Mouse (Mus musculus): ENCODE measurements around the gene Trcg1. TPM values are rescaled to one million over a fixed set of nuclear protein-coding genes. Genes with fewer than 3 reads are reported as not detected.

The Trcg1 gene
- polyA plus RNA-seq, 1 experiment = not detected

DNA sequence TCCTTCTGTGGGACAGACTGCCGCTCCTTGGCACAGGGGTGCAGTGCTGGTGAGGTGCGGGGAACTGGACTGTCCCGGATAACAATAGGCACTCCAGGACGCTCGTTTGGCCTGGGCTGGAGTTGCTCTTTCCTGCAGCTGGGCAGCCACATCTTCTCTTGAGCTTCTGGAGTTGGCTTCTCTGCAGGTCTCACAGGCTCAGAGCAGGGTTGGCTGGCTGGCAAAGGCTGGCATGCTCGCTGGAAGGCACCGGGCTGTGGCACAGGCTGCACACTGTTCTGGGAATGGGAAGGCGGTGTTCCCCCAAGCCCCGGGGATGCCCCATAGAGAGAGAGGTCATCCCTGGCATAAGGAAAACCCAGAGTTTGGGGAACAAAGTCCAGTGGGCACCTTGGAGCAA lies 21.3 kb downstream of the Trcg1 start:
- Histone ChIP-seq H3K4me2 (ENCODE audit: low read depth) (no peak overlapping the region), H3K79me2 (ENCODE audit: control insufficient read depth, insufficient read depth) (peaks cover 82% of the 10 kb centered on the region), H3K4me3 (no peak overlapping the region), H3K36me3 (ENCODE audit: control insufficient read depth, insufficient read depth) (peaks cover 15% of the 10 kb centered on the region), H3K27me3 (ENCODE audit: control insufficient read depth, insufficient read depth, insufficient read length) (no peaks in the 10 kb centered on the region), H3ac (ENCODE audit: control insufficient read depth, insufficient read length) (no peak overlapping the region)
- TF ChIP-seq MYOG (IDR thresholded peaks at IDR 0.05; ENCODE audit: control insufficient read depth in 1 of 3, insufficient read depth in 1 of 3, insufficient read length in 2 of 3, low read depth in 2 of 3) (no peak), E2F4 (IDR thresholded peaks at IDR 0.05; ENCODE audit: insufficient read depth) (no peak), SRF (IDR thresholded peaks at IDR 0.05; ENCODE audit: control insufficient read depth, insufficient read length, low read depth) (no peak)

DNA sequence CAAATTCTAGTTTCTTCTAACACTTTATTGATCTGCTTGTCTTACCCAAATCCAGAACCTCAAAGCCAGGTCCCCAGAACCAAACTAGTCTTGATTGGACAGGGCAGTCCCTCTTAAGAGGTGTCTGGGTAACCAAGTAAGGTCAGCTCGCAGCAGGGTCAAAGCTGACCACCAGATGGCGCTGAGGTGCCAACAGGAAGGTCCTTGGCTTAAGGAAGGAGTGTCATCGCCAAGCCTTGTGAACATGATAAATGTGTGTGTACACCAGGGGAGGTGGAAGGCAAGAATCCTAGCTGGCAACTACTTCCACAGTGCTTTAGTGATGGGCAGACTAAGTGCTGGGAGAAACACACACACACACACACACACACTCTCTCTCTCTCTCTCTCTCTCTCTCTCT lies 23.4 kb downstream of the Trcg1 start:
- H3ac ChIP-seq (ENCODE audit: control insufficient read depth, insufficient read length) = no peak overlapping the region
- peaks cover 72% of the 10 kb centered on the region for H3K79me2 ChIP-seq (ENCODE audit: control insufficient read depth, insufficient read depth)
- H3K27me3 ChIP-seq (ENCODE audit: control insufficient read depth, insufficient read depth, insufficient read length) = no peaks in the 10 kb centered on the region
- H3K36me3 ChIP-seq (ENCODE audit: control insufficient read depth, insufficient read depth) = peaks cover 5% of the 10 kb centered on the region
- TF ChIP-seq POLR2AphosphoS2 (IDR thresholded peaks at IDR 0.05; ENCODE audit: insufficient read length, low read depth) (peak; percentile 53), TCF3 (IDR thresholded peaks at IDR 0.05; ENCODE audit: insufficient read length, low read depth) (no peak)
- H3K4me3 ChIP-seq = no peak overlapping the region
- peak overlapping the region; percentile 77 for H3K4me2 ChIP-seq (ENCODE audit: low read depth)

DNA sequence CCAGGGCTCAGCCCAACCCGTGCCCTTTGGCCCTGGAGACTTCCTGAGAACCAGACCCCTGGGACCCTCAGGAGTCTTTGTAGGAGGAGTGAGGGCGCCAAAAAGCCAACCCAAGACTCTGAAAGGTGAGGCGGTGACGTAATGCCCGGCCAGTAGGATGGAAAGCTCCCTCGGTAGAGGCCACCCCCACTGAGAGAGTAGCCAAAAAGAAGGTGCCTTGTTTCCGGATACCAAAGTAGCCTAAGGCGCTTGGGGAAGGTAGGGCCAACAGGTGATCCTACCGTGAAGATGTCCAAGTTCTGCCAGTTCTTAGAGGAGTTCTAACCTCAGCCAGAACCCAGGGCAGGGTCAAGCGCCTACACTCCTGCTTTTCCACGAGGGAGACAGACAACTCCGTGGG lies 24.6 kb downstream of the Trcg1 start:
- peak overlapping the region; percentile 77 for H3K4me2 ChIP-seq (ENCODE audit: low read depth)
- peaks cover 66% of the 10 kb centered on the region for H3K79me2 ChIP-seq (ENCODE audit: control insufficient read depth, insufficient read depth)
- peak overlapping the region; percentile 84 for H3K4me3 ChIP-seq
- H3ac ChIP-seq (ENCODE audit: control insufficient read depth, insufficient read length) = peak overlapping the region; percentile 78
- H3K27me3 ChIP-seq (ENCODE audit: control insufficient read depth, insufficient read depth, insufficient read length) = no peaks in the 10 kb centered on the region
- H3K36me3 ChIP-seq (ENCODE audit: control insufficient read depth, insufficient read depth) = peaks cover under 1% of the 10 kb centered on the region
- TF ChIP-seq MYOG (IDR thresholded peaks at IDR 0.05; ENCODE audit: control insufficient read depth in 1 of 3, insufficient read depth in 1 of 3, insufficient read length in 2 of 3, low read depth in 2 of 3) (no peak), CEBPB (IDR thresholded peaks at IDR 0.05; ENCODE audit: insufficient read depth, poor library complexity, severe bottlenecking) (no peak), TCF12 (IDR thresholded peaks at IDR 0.05; ENCODE audit: insufficient read depth, poor library complexity, severe bottlenecking) (no peak), MAX (IDR thresholded peaks at IDR 0.05; ENCODE audit: low read depth) (no peak), E2F4 (IDR thresholded peaks at IDR 0.05; ENCODE audit: insufficient read depth) (no peak), POLR2A (IDR thresholded peaks at IDR 0.05; ENCODE audit: insufficient read length, low read depth) (no peak), USF1 (IDR thresholded peaks at IDR 0.05; ENCODE audit: low read depth) (no peak), SRF (IDR thresholded peaks at IDR 0.05; ENCODE audit: control insufficient read depth, insufficient read length, low read depth) (no peak), MYOD1 (IDR thresholded peaks at IDR 0.05; ENCODE audit: control insufficient read depth in 1 of 3, insufficient read length in 2 of 3, low read depth in 2 of 3) (no peak), REST (IDR thresholded peaks at IDR 0.05; ENCODE audit: insufficient read depth, insufficient read length) (no peak), POLR2AphosphoS2 (IDR thresholded peaks at IDR 0.05; ENCODE audit: insufficient read length, low read depth) (no peak), TCF3 (IDR thresholded peaks at IDR 0.05; ENCODE audit: insufficient read length, low read depth) (no peak)

DNA sequence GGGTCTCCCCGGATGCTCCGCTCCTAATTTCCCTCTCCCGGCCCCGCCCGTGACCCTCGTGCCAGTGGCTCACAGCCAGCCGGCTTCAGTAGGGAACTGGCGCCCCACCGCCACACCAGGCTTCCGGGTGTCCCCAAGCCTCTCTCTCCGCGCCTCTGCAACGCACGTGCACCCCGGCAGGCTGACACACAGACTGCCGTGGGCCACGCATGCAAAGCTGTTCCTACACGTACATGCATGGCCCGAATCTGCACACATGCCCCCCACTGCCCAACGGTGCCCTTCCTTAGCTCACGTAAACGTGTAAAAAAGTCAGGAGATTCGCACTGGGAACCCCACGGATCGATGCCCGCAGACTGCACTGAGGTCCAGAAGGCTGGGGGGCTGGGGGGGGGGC lies 25.2 kb downstream of the Trcg1 start:
- Histone ChIP-seq H3K4me2 (ENCODE audit: low read depth) (peak overlapping the region; percentile 77), H3K36me3 (ENCODE audit: control insufficient read depth, insufficient read depth) (no peaks in the 10 kb centered on the region), H3K79me2 (ENCODE audit: control insufficient read depth, insufficient read depth) (peaks cover 60% of the 10 kb centered on the region), H3K27me3 (ENCODE audit: control insufficient read depth, insufficient read depth, insufficient read length) (no peaks in the 10 kb centered on the region), H3K4me3 (peak overlapping the region; percentile 84), H3ac (ENCODE audit: control insufficient read depth, insufficient read length) (peak overlapping the region; percentile 78)
- TF ChIP-seq POLR2AphosphoS2 (IDR thresholded peaks at IDR 0.05; ENCODE audit: insufficient read length, low read depth) = peak; percentile 40
- TF ChIP-seq TCF3 (IDR thresholded peaks at IDR 0.05; ENCODE audit: insufficient read length, low read depth) = no peak
- peak; percentile 28 for TF ChIP-seq POLR2A (IDR thresholded peaks at IDR 0.05; ENCODE audit: insufficient read length, low read depth)
- no peak for TF ChIP-seq MAX (IDR thresholded peaks at IDR 0.05; ENCODE audit: low read depth)
- no peak for TF ChIP-seq E2F4 (IDR thresholded peaks at IDR 0.05; ENCODE audit: insufficient read depth)
- TF ChIP-seq MYOG (IDR thresholded peaks at IDR 0.05; ENCODE audit: control insufficient read depth in 1 of 3, insufficient read depth in 1 of 3, insufficient read length in 2 of 3, low read depth in 2 of 3) = no peak
- no peak for TF ChIP-seq MYOD1 (IDR thresholded peaks at IDR 0.05; ENCODE audit: control insufficient read depth in 1 of 3, insufficient read length in 2 of 3, low read depth in 2 of 3)
- no peak for TF ChIP-seq SRF (IDR thresholded peaks at IDR 0.05; ENCODE audit: control insufficient read depth, insufficient read length, low read depth)
- TF ChIP-seq USF1 (IDR thresholded peaks at IDR 0.05; ENCODE audit: low read depth) = no peak
- no peak for TF ChIP-seq CEBPB (IDR thresholded peaks at IDR 0.05; ENCODE audit: insufficient read depth, poor library complexity, severe bottlenecking)
- no peak for TF ChIP-seq REST (IDR thresholded peaks at IDR 0.05; ENCODE audit: insufficient read depth, insufficient read length)
- TF ChIP-seq TCF12 (IDR thresholded peaks at IDR 0.05; ENCODE audit: insufficient read depth, poor library complexity, severe bottlenecking) = no peak

DNA sequence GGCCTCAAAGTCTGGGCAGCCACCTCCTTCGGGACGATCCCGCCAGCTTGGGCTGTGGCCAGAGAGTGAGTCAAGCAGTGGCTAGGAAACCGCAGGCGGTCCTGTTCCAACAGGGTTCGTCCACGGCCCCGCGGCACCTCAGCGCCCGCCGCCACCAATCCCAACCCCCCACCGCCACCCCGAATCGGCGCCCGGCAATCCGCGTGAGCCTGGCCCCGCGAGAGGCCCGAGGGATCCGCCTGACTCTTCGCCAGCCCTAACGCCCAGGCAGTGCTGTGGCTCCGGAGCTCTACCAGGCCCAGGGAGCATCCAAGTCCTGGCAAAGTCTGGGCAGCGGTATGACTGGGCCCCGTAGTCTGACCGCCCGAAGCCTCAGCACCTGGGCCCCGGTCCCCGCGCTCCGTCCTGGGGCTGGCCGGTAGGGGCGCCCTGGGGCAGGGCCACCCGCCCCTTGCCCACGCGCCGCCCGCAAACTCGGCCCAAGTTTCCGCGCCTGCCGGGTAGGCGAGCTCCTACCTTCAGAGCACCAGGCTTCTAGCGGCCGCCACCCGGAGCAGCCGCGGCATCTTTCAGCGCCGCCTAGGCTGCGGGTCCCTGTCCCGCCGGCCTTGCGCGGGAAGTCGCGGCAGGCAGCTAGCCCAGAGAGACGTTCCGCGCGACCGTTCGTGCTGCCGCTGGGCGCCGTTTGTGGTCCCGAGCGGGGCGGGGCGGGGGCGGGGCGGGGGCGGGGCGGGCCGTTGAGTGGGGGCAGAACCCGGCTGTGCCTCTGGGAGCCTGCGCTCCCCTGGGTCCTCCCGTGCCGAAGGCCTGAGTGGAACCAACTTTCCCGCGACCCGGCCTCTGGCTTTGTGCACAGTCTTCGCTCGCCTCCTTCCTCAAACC lies 25.8 kb downstream of the Trcg1 start, which contains the start of gene 1700017B05Rik:
1700017B05Rik (minus strand) TSS at position 700 of the 882 bp plus-strand sequence.
- H3ac ChIP-seq (ENCODE audit: control insufficient read depth, insufficient read length) = peak within 1 kb of the TSS; percentile 78
- H3K36me3 ChIP-seq (ENCODE audit: control insufficient read depth, insufficient read depth) = no peaks in the 10 kb centered on the region
- H3K4me3 ChIP-seq = peak within 1 kb of the TSS; percentile 84
- no peaks in the 10 kb centered on the region for H3K27me3 ChIP-seq (ENCODE audit: control insufficient read depth, insufficient read depth, insufficient read length)
- peaks cover 57% of the 10 kb centered on the region for H3K79me2 ChIP-seq (ENCODE audit: control insufficient read depth, insufficient read depth)
- peak within 1 kb of the TSS; percentile 91 for H3K4me2 ChIP-seq (ENCODE audit: low read depth)
- no peak for TF ChIP-seq E2F4 (IDR thresholded peaks at IDR 0.05; ENCODE audit: insufficient read depth)
- no peak for TF ChIP-seq MYOG (IDR thresholded peaks at IDR 0.05; ENCODE audit: control insufficient read depth in 1 of 3, insufficient read depth in 1 of 3, insufficient read length in 2 of 3, low read depth in 2 of 3)
- TF ChIP-seq POLR2AphosphoS2 (IDR thresholded peaks at IDR 0.05; ENCODE audit: insufficient read length, low read depth) = peak; percentile 96
- peak in 1 of 3 experiments; percentile 24 for TF ChIP-seq MYOD1 (IDR thresholded peaks at IDR 0.05; ENCODE audit: control insufficient read depth in 1 of 3, insufficient read length in 2 of 3, low read depth in 2 of 3)
- TF ChIP-seq CEBPB (IDR thresholded peaks at IDR 0.05; ENCODE audit: insufficient read depth, poor library complexity, severe bottlenecking) = no peak
- peak; percentile 48 for TF ChIP-seq REST (IDR thresholded peaks at IDR 0.05; ENCODE audit: insufficient read depth, insufficient read length)
- TF ChIP-seq POLR2A (IDR thresholded peaks at IDR 0.05; ENCODE audit: insufficient read length, low read depth) = peak; percentile 96
- no peak for TF ChIP-seq SRF (IDR thresholded peaks at IDR 0.05; ENCODE audit: control insufficient read depth, insufficient read length, low read depth)
- TF ChIP-seq USF1 (IDR thresholded peaks at IDR 0.05; ENCODE audit: low read depth) = no peak
- no peak for TF ChIP-seq MAX (IDR thresholded peaks at IDR 0.05; ENCODE audit: low read depth)
- no peak for TF ChIP-seq TCF12 (IDR thresholded peaks at IDR 0.05; ENCODE audit: insufficient read depth, poor library complexity, severe bottlenecking)
- TF ChIP-seq TCF3 (IDR thresholded peaks at IDR 0.05; ENCODE audit: insufficient read length, low read depth) = no peak

All from myocyte (in vitro differentiated cells).